Mouse (Mus musculus): Measurements from ENCODE around the gene Rbm38. TPM values are rescaled to one million over a fixed set of nuclear protein-coding genes. Genes with fewer than 3 reads are reported as not detected.

The Rbm38 gene
- total and polyA plus RNA-seq, 3 experiments: 14.4 to 85.4 (median 19.4) TPM

GRCm38 (mm10) chr2:173037827-173038607 is 17.7 kb downstream of the Rbm38 start:
- peaks cover 4 to 32% of the 10 kb centered on the region in 2 experiments; a peak in 3 of 4 replicates for H3K4me1 ChIP-seq (ENCODE audit: control insufficient read depth in 1 of 2, insufficient read depth in 2 of 2)
- dilution Hi-C loops (cut with MboI; ENCODE audit: extremely low pct_ligation_motif_present, extremely low pct_unique_long_range_greater_than_20kb, low sequenced_read_pairs) (no loop called here), in situ Hi-C loops (cut with MboI; ENCODE audit: low pct_ligation_motif_present, low pct_unique_long_range_greater_than_20kb, low sequenced_read_pairs) (no loop called here)
- H3K27me3 ChIP-seq (replicated peaks): no peaks in the 10 kb centered on the region
- H3K9me3 ChIP-seq (replicated peaks; ENCODE audit: low read length): no peaks in the 10 kb centered on the region
- H3K36me3 ChIP-seq (replicated peaks in 1 of 2; ENCODE audit: control insufficient read depth in 1 of 2, insufficient read depth in 1 of 2, low read length in 1 of 2): peaks cover 26 to 51% of the 10 kb centered on the region in 2 experiments
- no peak overlapping the region for H3K4me3 ChIP-seq (replicated peaks in 1 of 3; ENCODE audit: low read depth in 2 of 3, low read length in 2 of 3, poor library complexity in 1 of 3)
- TF ChIP-seq USF1 (IDR thresholded peaks at IDR 0.05; ENCODE audit: low read depth, low read length) (no peak), RAD21 (IDR thresholded peaks at IDR 0.05; ENCODE audit: low read depth, low read length) (peak; percentile 6), MXI1 (IDR thresholded peaks at IDR 0.05; ENCODE audit: low read depth, low read length) (no peak), IRF4 (IDR thresholded peaks at IDR 0.05; ENCODE audit: low read depth, low read length) (no peak), POLR2AphosphoS2 (IDR thresholded peaks at IDR 0.05; ENCODE audit: low read depth, low read length) (no peak), ZC3H11A (IDR thresholded peaks at IDR 0.05; ENCODE audit: low read depth, low read length) (no peak), POLR2A (IDR thresholded peaks at IDR 0.05; ENCODE audit: low read depth, low read length) (no peak), MYC (IDR thresholded peaks at IDR 0.05; ENCODE audit: low read depth, low read length) (no peak), JUN (IDR thresholded peaks at IDR 0.05; ENCODE audit: insufficient read depth, low read depth, low read length) (no peak), TBP (conservative IDR thresholded peaks at IDR 0.05; ENCODE audit: low read depth, low read length) (no peak), SIN3A (IDR thresholded peaks at IDR 0.05; ENCODE audit: low read length) (no peak), BHLHE40 (IDR thresholded peaks at IDR 0.05; ENCODE audit: low read depth, low read length) (no peak), CHD1 (IDR thresholded peaks at IDR 0.05; ENCODE audit: low read depth, low read length) (no peak), MAZ (IDR thresholded peaks at IDR 0.05; ENCODE audit: low read depth, low read length) (no peak), SMC3 (IDR thresholded peaks at IDR 0.05; ENCODE audit: low read depth, low read length) (peak; percentile 20), CHD2 (IDR thresholded peaks at IDR 0.05; ENCODE audit: low read length) (no peak), EP300 (IDR thresholded peaks at IDR 0.05; ENCODE audit: low read length) (no peak), CTCF (conservative IDR thresholded peaks at IDR 0.05 in 1 of 2, IDR thresholded peaks at IDR 0.05 in 1 of 2; ENCODE audit: low read depth in 2 of 2, low read length in 2 of 2) (peak in 1 of 2 experiments; percentile 31; a peak in 1 of 4 replicates), ZMIZ1 (IDR thresholded peaks at IDR 0.05; ENCODE audit: low read depth, low read length) (no peak), HCFC1 (IDR thresholded peaks at IDR 0.05; ENCODE audit: low read depth, low read length) (no peak), KAT2A (IDR thresholded peaks at IDR 0.05; ENCODE audit: insufficient replicate concordance, low read length) (no peak)
- DNase-seq (ENCODE audit: extremely low read depth): no peak
- H3K4me2 ChIP-seq (ENCODE audit: insufficient read depth, low read depth, poor library complexity, severe bottlenecking): no peak overlapping the region
- H3K79me2 ChIP-seq (replicated peaks; ENCODE audit: control insufficient read depth, extremely low read depth, insufficient read depth, poor library complexity, severe bottlenecking): no peaks in the 10 kb centered on the region
- H3K27ac ChIP-seq (ENCODE audit: insufficient read depth, low read depth): no peak overlapping the region
- no peak overlapping the region for H3K9ac ChIP-seq (ENCODE audit: insufficient read depth, low read depth)

DNA sequence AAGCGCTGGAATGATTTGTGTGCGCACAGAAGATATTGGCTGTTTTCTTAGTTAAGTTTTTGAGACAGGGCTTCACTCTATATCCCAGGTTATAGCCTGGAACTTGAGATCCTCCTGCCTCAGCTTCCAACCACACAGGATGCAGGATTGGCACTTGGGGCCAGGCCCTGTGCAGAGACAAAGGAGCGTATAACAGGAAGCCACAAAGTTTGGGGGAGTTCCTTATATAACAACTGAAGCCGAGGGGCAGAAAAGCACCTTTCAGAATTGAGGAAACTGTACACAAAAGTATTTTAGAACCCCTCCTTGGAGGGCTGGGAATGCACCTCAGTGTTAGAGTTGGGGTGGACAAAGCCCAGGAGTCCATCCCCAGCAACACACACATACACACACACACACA is 18.7 kb downstream of the Rbm38 start:
- H3K4me3 ChIP-seq (replicated peaks in 1 of 3; ENCODE audit: low read depth in 2 of 3, low read length in 2 of 3, poor library complexity in 1 of 3): no peak overlapping the region
- H3K79me2 ChIP-seq (replicated peaks; ENCODE audit: control insufficient read depth, extremely low read depth, insufficient read depth, poor library complexity, severe bottlenecking): no peaks in the 10 kb centered on the region
- H3K4me1 ChIP-seq (ENCODE audit: control insufficient read depth in 1 of 2, insufficient read depth in 2 of 2): peaks cover 0 to 26% of the 10 kb centered on the region in 2 experiments; a peak in 2 of 4 replicates
- H3K4me2 ChIP-seq (ENCODE audit: insufficient read depth, low read depth, poor library complexity, severe bottlenecking): no peak overlapping the region
- H3K27me3 ChIP-seq (replicated peaks): no peaks in the 10 kb centered on the region
- dilution Hi-C loops (cut with MboI; ENCODE audit: extremely low pct_ligation_motif_present, extremely low pct_unique_long_range_greater_than_20kb, low sequenced_read_pairs) (no loop called here), in situ Hi-C loops (cut with MboI; ENCODE audit: low pct_ligation_motif_present, low pct_unique_long_range_greater_than_20kb, low sequenced_read_pairs) (no loop called here)
- no peak for TF ChIP-seq NELFE (IDR thresholded peaks at IDR 0.05; ENCODE audit: low read depth, low read length)
- TF ChIP-seq USF2 (conservative IDR thresholded peaks at IDR 0.05; ENCODE audit: low read depth, low read length): no peak
- no peak for TF ChIP-seq KAT2A (IDR thresholded peaks at IDR 0.05; ENCODE audit: insufficient replicate concordance, low read length)
- no peak for DNase-seq (ENCODE audit: extremely low read depth)
- H3K27ac ChIP-seq (ENCODE audit: insufficient read depth, low read depth): no peak overlapping the region
- H3K36me3 ChIP-seq (replicated peaks in 1 of 2; ENCODE audit: control insufficient read depth in 1 of 2, insufficient read depth in 1 of 2, low read length in 1 of 2): peaks cover 15 to 41% of the 10 kb centered on the region in 2 experiments
- H3K9me3 ChIP-seq (replicated peaks; ENCODE audit: low read length): no peaks in the 10 kb centered on the region
- H3K9ac ChIP-seq (ENCODE audit: insufficient read depth, low read depth): no peak overlapping the region
